Mouse (Mus musculus) left cerebral cortex, adult 6 months (tissue): Measurements from ENCODE around the gene Shisa3. TPM values are rescaled to one million over a fixed set of nuclear protein-coding genes. Genes with fewer than 3 reads are reported as not detected.

Experiments
- long read RNA-seq, 2 experiments: library from polyadenylated mRNA; unstranded; transcript quantifications; one replicate each; pipeline ENCODE4 v2.0.0; 2019 to 2020
- polyA plus RNA-seq: library from polyadenylated mRNA; unstranded; fragments of <200 nt; fragmentation: Nextera tagmentation; gene quantifications from 2 replicates; pipeline ENCODE4 v1.2.3, GENCODE M21; 2021

Shisa3 gene
- 0.56 and 0.67 TPM in 2 replicates for polyA plus RNA-seq
- long read RNA-seq, experiment 1, partial matches to known transcripts: 2 of 7 reads
- long read RNA-seq, experiment 1, other reads (novel, unspliced or antisense): 1 of 7 reads
- long read RNA-seq, experiment 2, partial matches to known transcripts: 0 of 33 reads
- long read RNA-seq, experiment 2, other reads (novel, unspliced or antisense): 31 of 33 reads

DNA sequence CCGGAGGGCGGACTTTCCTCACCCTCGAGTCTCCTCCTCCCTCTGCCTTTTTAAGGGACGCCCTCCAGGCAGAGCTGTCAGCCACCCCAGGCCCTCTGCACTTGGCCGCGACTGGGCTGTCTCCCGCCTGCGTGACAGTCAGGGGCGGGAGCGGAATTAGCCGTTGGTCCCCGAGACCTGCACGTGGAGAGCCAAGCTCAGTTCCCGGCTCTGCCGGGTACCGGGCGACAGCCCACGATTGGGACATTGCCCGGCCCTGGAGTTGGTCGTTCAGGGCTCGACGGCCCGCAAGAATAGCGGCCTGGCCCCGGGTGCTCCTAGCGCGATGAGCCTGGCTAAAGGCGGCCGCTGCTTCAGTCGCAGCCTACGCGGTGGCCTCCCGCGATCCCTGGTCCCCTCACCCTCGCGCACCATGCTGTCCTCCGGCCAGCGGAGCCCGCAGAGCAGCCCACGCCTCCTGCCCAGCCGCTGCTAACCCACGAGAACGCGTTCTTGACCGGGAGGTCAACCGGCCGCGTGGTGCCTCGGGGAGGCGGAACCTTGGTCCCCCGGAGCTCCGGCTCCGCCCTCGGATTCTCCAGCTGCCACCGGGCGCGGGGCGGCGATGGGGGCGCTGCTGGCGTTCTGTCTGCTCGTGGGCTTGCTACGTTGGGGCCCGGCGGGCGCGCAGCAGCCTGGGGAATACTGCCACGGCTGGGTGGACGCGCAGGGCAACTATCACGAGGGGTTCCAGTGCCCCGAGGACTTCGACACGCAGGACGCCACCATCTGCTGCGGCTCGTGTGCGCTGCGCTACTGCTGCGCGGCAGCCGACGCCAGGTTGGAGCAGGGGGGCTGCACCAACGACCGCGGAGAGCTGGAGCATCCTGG is at the start of gene Shisa3:
Gene Shisa3 (plus strand): TSS at position 79 of the 870 bp plus-strand sequence.

Other genes starting within 250 kb of the Shisa3 start
- gene Bend4, start 179.6 kb upstream of the Shisa3 start, polyA plus RNA-seq: 3.6 and 4.1 TPM in 2 replicates
- 30.0 and 36.0 TPM in 2 replicates for gene Atp8a1, start 239.6 kb downstream of the Shisa3 start, polyA plus RNA-seq